Comparison of ENCODE assay signal across 9 mouse cellular contexts in genomic region chr15:78845867-78846266, GRCm38 (mm10). TPM values are rescaled to one million over a fixed set of nuclear protein-coding genes. Genes with fewer than 3 reads are reported as not detected.
DNase-seq lines count a peak whose midpoint lies in the region; ATAC-seq and TF ChIP-seq lines count a peak whose summit lies in the region.
"Had no signal": no experiment of that assay in that cellular context is flagged by ENCODE, and none has a peak within 500 bp of the region (broad histone marks: within the 10 kb centered on the region; RNA-seq: fewer than 3 reads in every experiment).

No protein-coding gene starts in this region.

- peak overlapping the region; percentile 15; the same call in 1 of the 2 replicates for H3K4me3 ChIP-seq in layer of hippocampus, adult 2 months
- no peak overlapping the region for H3K4me3 ChIP-seq in embryonic facial prominence, embryonic 11.5 days (ENCODE audit: low read depth, low read length)
- peak overlapping the region; percentile 71 for H3K4me3 ChIP-seq in kidney, embryonic 16.5 days (ENCODE audit: low read length)
- H3K4me3 ChIP-seq: neural tube, embryonic 13.5 days had no signal

- no peaks in the 10 kb centered on the region for H3K27me3 ChIP-seq in embryonic facial prominence, embryonic 11.5 days (ENCODE audit: control insufficient read depth, insufficient read depth, low read length)
- H3K27me3 ChIP-seq in kidney, embryonic 16.5 days (ENCODE audit: insufficient read depth, low read length): peaks cover 5% of the 10 kb centered on the region; the same call in 1 of the 2 replicates

- WGBS in embryonic facial prominence, embryonic 11.5 days: 77% methylated on average over 8 of the region's 8 CpGs
- 61% methylated on average over 8 of the region's 8 CpGs for WGBS in kidney, embryonic 16.5 days

- H3K4me1 ChIP-seq in embryonic facial prominence, embryonic 11.5 days (ENCODE audit: control insufficient read depth, insufficient read depth, low read length): peaks cover 6% of the 10 kb centered on the region; the same call in 1 of the 2 replicates
- peaks cover 49% of the 10 kb centered on the region for H3K4me1 ChIP-seq in kidney, embryonic 16.5 days (ENCODE audit: insufficient read depth, low read length)

- 0 out of 2 replicates have a peak overlapping the region, but pooled peaks have one; percentile 18 for H3K9ac ChIP-seq in embryonic facial prominence, embryonic 11.5 days (replicated peaks; ENCODE audit: low read length)
- peak overlapping the region; percentile 47 for H3K9ac ChIP-seq in kidney, embryonic 16.5 days (replicated peaks; ENCODE audit: low read length)

- DNase-seq in layer of hippocampus, adult 2 months (ENCODE audit: low spot score in 2 of 2): no peak
- no peak for DNase-seq in layer of hippocampus, adult 11-12 months (ENCODE audit: low spot score)
- DNase-seq in embryonic facial prominence, embryonic 11.5 days (ENCODE audit: low spot score): no peak
- DNase-seq in lung, postnatal 25 days (ENCODE audit: low spot score): peak; percentile 56
- no peak for DNase-seq in layer of hippocampus, postnatal 25 days (ENCODE audit: extremely low spot score in 1 of 2, low spot score in 1 of 2)
- no peak for DNase-seq in gastrocnemius, adult 8-10 months (ENCODE audit: low spot score in 2 of 2)

- no peak overlapping the region for H3K4me2 ChIP-seq in embryonic facial prominence, embryonic 11.5 days (ENCODE audit: low read depth, low read length)
- peak overlapping the region; percentile 78 for H3K4me2 ChIP-seq in kidney, embryonic 16.5 days (replicated peaks; ENCODE audit: low read depth, low read length)

- H3K9me3 ChIP-seq in embryonic facial prominence, embryonic 11.5 days (replicated peaks; ENCODE audit: control insufficient read depth, low read length): no peaks in the 10 kb centered on the region
- no peaks in the 10 kb centered on the region for H3K9me3 ChIP-seq in kidney, embryonic 16.5 days (ENCODE audit: low read length)
- H3K9me3 ChIP-seq: neural tube, embryonic 13.5 days had no signal

- no peaks in the 10 kb centered on the region for H3K36me3 ChIP-seq in embryonic facial prominence, embryonic 11.5 days (replicated peaks; ENCODE audit: control insufficient read depth, insufficient read depth, low read depth, low read length)
- H3K36me3 ChIP-seq in kidney, embryonic 16.5 days (ENCODE audit: insufficient read depth, low read length): peaks cover 9% of the 10 kb centered on the region
- H3K36me3 ChIP-seq: neural tube, embryonic 13.5 days had no signal

- H3K27ac ChIP-seq in layer of hippocampus, adult 2 months: peak overlapping the region; percentile 94; the same call in 1 of the 2 replicates
- no peak overlapping the region for H3K27ac ChIP-seq in embryonic facial prominence, embryonic 11.5 days (replicated peaks; ENCODE audit: low read depth, low read length)
- peak overlapping the region; percentile 96 for H3K27ac ChIP-seq in kidney, embryonic 16.5 days (ENCODE audit: low read length)
- H3K27ac ChIP-seq: neural tube, embryonic 13.5 days had no signal

- ATAC-seq in embryonic facial prominence, embryonic 11.5 days (replicated peaks; ENCODE audit: insufficient number of reproducible peaks, low FRiP score, low TSS enrichment, low read depth): no peak
- no peak for ATAC-seq in kidney, embryonic 16.5 days (ENCODE audit: low FRiP score, low TSS enrichment)

- TF ChIP-seq CTCF in layer of hippocampus, adult 2 months (conservative IDR thresholded peaks at IDR 0.05): no peak

RNA-seq across cellular contexts. Expression of gene Cdc42ep1, which starts 3.4 kb away (rescaled TPM):
- 10 to 100 TPM; 12.2 to 13.7 TPM for total RNA-seq in layer of hippocampus, adult 2 months (2021)
- polyA plus RNA-seq in embryonic facial prominence, embryonic 11.5 days (2014; fragmentation: Nextera tagmentation; extraction: Ambion mirVana): 10.9 and 11.3 TPM in 2 replicates
- polyA plus RNA-seq in kidney, embryonic 16.5 days (2015; fragmentation: Nextera tagmentation; extraction: Ambion mirVana): 58.5 and 59.7 TPM in 2 replicates
- total RNA-seq in layer of hippocampus, postnatal 25 days (2021): 10 to 100 TPM; 14.2 to 14.9 TPM
- 1 to 10 TPM; 4.1 to 7.3 (median 6.2) TPM for total RNA-seq in gastrocnemius, adult 8-10 months (2022)

RNA-seq across cellular contexts. Expression of gene Lgals2, which starts 9.5 kb away (rescaled TPM):
- not detected for total RNA-seq in layer of hippocampus, adult 2 months (2021)
- not detected in 2 replicates for polyA plus RNA-seq in embryonic facial prominence, embryonic 11.5 days (2014; fragmentation: Nextera tagmentation; extraction: Ambion mirVana)
- polyA plus RNA-seq in kidney, embryonic 16.5 days (2015; fragmentation: Nextera tagmentation; extraction: Ambion mirVana): 0.54 and 0.77 TPM in 2 replicates
- not detected for total RNA-seq in layer of hippocampus, postnatal 25 days (2021)
- not detected for total RNA-seq in gastrocnemius, adult 8-10 months (2022)
- total RNA-seq: layer of hippocampus, adult 18-20 months had no signal
- polyA plus RNA-seq: neural tube, embryonic 13.5 days had no signal

RNA-seq across cellular contexts. Expression of gene Gga1, which starts 31.1 kb away (rescaled TPM):
- total RNA-seq in layer of hippocampus, adult 2 months (2021): 10 to 100 TPM; 64.0 to 64.7 TPM
- polyA plus RNA-seq in embryonic facial prominence, embryonic 11.5 days (2014; fragmentation: Nextera tagmentation; extraction: Ambion mirVana): 21.1 and 22.6 TPM in 2 replicates
- 54.7 and 61.9 TPM in 2 replicates for polyA plus RNA-seq in kidney, embryonic 16.5 days (2015; fragmentation: Nextera tagmentation; extraction: Ambion mirVana)
- 10 to 100 TPM; 57.1 to 59.0 TPM for total RNA-seq in layer of hippocampus, postnatal 25 days (2021)
- 10 to 100 TPM; 41.8 to 44.9 (median 43.5) TPM for total RNA-seq in gastrocnemius, adult 8-10 months (2022)

RNA-seq across cellular contexts. Expression of gene Card10, which starts 43.0 kb away (rescaled TPM):
- total RNA-seq in layer of hippocampus, adult 2 months (2021): 1 to 10 TPM; 5.4 to 5.5 TPM
- 1.8 and 2.6 TPM in 2 replicates for polyA plus RNA-seq in embryonic facial prominence, embryonic 11.5 days (2014; fragmentation: Nextera tagmentation; extraction: Ambion mirVana)
- polyA plus RNA-seq in kidney, embryonic 16.5 days (2015; fragmentation: Nextera tagmentation; extraction: Ambion mirVana): 9.9 and 10.6 TPM in 2 replicates
- total RNA-seq in layer of hippocampus, postnatal 25 days (2021): 1 to 10 TPM; 5.0 to 5.5 TPM
- total RNA-seq in gastrocnemius, adult 8-10 months (2022): 1 to 10 TPM; 3.4 to 6.0 (median 4.4) TPM

RNA-seq across cellular contexts. Expression of gene Gm49510, which starts 53.6 kb away (rescaled TPM):
- total RNA-seq in layer of hippocampus, adult 2 months (2021): under 1 TPM in 1 of 2 experiments, not detected in 1; 0.27 TPM
- 0.17 and 0.58 TPM in 2 replicates for polyA plus RNA-seq in embryonic facial prominence, embryonic 11.5 days (2014; fragmentation: Nextera tagmentation; extraction: Ambion mirVana)
- 0.37 and 0.70 TPM in 2 replicates for polyA plus RNA-seq in kidney, embryonic 16.5 days (2015; fragmentation: Nextera tagmentation; extraction: Ambion mirVana)
- total RNA-seq in layer of hippocampus, postnatal 25 days (2021): not detected
- not detected for total RNA-seq in gastrocnemius, adult 8-10 months (2022)
- polyA plus RNA-seq: neural tube, embryonic 13.5 days had no signal
